Mouse (Mus musculus): ENCODE results near the gene Col18a1.

The Col18a1 gene

DNA sequence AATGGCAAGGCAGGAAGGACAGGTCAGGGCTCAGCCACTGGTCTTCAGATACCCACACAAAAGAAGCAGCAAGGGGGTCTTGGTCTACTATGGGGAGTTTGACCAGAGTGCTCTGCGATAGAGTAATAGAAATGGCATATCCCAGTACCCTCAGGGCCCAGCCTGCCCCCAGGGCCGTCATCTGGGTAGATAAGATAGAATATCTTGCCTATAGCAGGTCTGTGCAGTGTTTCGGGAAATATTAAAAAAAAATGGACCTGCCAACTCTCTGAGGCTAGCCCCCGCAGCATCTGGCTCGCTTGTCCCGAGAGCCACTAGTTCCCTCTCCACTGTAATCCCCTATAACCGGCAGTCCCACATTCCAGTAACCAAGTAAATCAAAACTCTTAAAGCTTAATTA, 97.9 kb downstream of the Col18a1 start:
- no peak for TF ChIP-seq CTCF (conservative IDR thresholded peaks at IDR 0.05; ENCODE audit: low read length)
- TF ChIP-seq POU5F1 (IDR thresholded peaks at IDR 0.05; ENCODE audit: borderline replicate concordance, low read length): no peak
- no peak for TF ChIP-seq NANOG (IDR thresholded peaks at IDR 0.05; ENCODE audit: borderline replicate concordance, low read length)
- no peaks in the 10 kb centered on the region for H3K9me3 ChIP-seq (ENCODE audit: low read length)
- no peak overlapping the region for H3K4me3 ChIP-seq (replicated peaks; ENCODE audit: low read length)
- H3K27me3 ChIP-seq (ENCODE audit: insufficient read depth, low read length): no peaks in the 10 kb centered on the region
- peaks cover 99% of the 10 kb centered on the region for H3K36me3 ChIP-seq (ENCODE audit: insufficient read depth, low read length)
- peaks cover 39% of the 10 kb centered on the region for H3K4me1 ChIP-seq (replicated peaks; ENCODE audit: low read depth, low read length)

GRCm38 (mm10) chr10:77064659-77065058, 101.7 kb downstream of the Col18a1 start:
- peaks cover 71% of the 10 kb centered on the region for H3K4me1 ChIP-seq (replicated peaks; ENCODE audit: low read depth, low read length)
- no peaks in the 10 kb centered on the region for H3K27me3 ChIP-seq (ENCODE audit: insufficient read depth, low read length)
- TF ChIP-seq NANOG (IDR thresholded peaks at IDR 0.05; ENCODE audit: borderline replicate concordance, low read length): no peak
- no peak for TF ChIP-seq POU5F1 (IDR thresholded peaks at IDR 0.05; ENCODE audit: borderline replicate concordance, low read length)
- peak; percentile 58 for TF ChIP-seq CTCF (conservative IDR thresholded peaks at IDR 0.05; ENCODE audit: low read length)

DNA sequence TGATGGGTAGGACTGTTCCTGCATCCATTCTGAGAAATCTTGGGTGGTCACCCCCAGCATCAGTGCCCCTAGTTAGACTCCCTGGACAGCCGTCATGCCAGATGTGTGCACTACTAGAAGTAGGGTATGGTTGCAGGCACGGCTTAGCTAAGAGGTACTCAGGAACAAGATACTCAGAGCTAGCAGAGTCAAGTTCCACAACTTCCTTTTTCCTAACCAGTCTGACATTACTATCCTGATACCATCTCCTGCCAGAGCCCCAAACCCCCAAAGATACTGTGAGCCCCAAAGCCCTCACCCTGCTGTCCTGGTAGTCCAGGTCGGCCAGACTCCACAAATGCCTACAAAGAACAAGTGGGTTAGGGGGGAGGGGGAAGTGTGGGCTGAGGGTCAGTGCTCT, 102.1 kb downstream of the Col18a1 start:
- Histone ChIP-seq H3K9me3 (ENCODE audit: low read length) (no peaks in the 10 kb centered on the region), H3K4me1 (replicated peaks; ENCODE audit: low read depth, low read length) (peaks cover 69% of the 10 kb centered on the region), H3K27me3 (ENCODE audit: insufficient read depth, low read length) (no peaks in the 10 kb centered on the region), H3K4me3 (replicated peaks; ENCODE audit: low read length) (no peak overlapping the region), H3K36me3 (ENCODE audit: insufficient read depth, low read length) (peaks cover 98% of the 10 kb centered on the region)
- no peak for TF ChIP-seq CTCF (conservative IDR thresholded peaks at IDR 0.05; ENCODE audit: low read length)
- TF ChIP-seq POU5F1 (IDR thresholded peaks at IDR 0.05; ENCODE audit: borderline replicate concordance, low read length): no peak
- TF ChIP-seq NANOG (IDR thresholded peaks at IDR 0.05; ENCODE audit: borderline replicate concordance, low read length): no peak

More at GRCm38 (mm10) chr10:77064659-77065058, 101.7 kb downstream of the Col18a1 start:
- Histone ChIP-seq H3K36me3 (ENCODE audit: insufficient read depth, low read length) (peaks cover 98% of the 10 kb centered on the region), H3K9me3 (ENCODE audit: low read length) (no peaks in the 10 kb centered on the region), H3K4me3 (replicated peaks; ENCODE audit: low read length) (no peak overlapping the region)

DNA sequence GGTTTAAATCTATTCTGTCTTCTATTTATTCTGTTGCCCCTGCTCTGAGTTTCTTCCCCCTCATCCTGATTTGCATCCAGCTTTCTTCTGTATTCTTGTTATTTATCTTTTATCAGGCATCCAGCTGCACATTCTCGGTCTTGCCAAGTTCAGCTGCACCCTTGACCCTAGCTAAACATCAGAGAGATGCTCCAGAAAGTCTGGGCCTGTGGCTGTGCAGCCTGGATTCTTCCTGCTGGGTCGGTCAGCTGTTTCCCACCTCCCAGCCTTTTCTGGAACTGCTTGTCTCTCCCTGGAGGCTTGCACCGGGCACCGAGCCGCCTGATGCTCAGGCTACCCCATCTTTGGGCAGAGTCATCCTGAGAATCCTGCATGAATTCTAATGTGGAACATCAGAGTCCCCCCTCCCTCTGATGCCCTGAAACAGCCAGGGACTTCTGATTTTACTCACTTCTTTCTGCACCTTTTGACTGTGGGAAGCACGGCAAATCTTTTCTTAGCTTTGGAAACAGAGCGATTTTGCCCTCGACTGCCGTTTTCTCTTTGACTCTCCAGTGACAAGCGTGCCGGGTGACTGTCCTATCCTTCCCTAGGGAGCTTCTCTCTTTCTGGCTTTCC, 103.8 kb downstream of the Col18a1 start:
- no peaks in the 10 kb centered on the region for H3K27me3 ChIP-seq (ENCODE audit: insufficient read depth, low read length)

DNA sequence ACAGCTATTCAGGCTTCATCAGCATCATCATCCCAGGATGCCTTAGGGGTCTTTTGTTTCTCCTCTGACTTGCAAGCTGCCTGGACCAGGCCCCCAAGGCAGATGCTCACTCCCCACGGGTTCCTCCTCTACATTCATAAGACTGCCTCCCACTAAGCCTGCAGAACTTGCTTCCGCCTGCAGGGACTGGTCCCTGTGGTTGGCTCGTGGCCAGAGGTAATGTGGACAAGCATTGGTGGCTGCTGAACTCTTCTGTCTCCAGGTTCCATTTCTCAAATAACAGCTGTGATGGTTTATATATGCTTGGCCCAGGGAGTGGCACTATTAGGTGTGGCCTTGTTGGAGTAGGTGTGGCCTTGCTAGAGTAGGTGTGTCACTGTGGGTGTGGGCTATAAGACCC, 104.9 kb downstream of the Col18a1 start:
- no peak for TF ChIP-seq NANOG (IDR thresholded peaks at IDR 0.05; ENCODE audit: borderline replicate concordance, low read length)
- no peak for TF ChIP-seq CTCF (conservative IDR thresholded peaks at IDR 0.05; ENCODE audit: low read length)
- TF ChIP-seq POU5F1 (IDR thresholded peaks at IDR 0.05; ENCODE audit: borderline replicate concordance, low read length): no peak
- no peaks in the 10 kb centered on the region for H3K9me3 ChIP-seq (ENCODE audit: low read length)

More for the DNA sequence above, 103.8 kb downstream of the Col18a1 start:
- TF ChIP-seq NANOG (IDR thresholded peaks at IDR 0.05; ENCODE audit: borderline replicate concordance, low read length) (no peak), CTCF (conservative IDR thresholded peaks at IDR 0.05; ENCODE audit: low read length) (no peak), POU5F1 (IDR thresholded peaks at IDR 0.05; ENCODE audit: borderline replicate concordance, low read length) (no peak)
- peaks cover 60% of the 10 kb centered on the region for H3K4me1 ChIP-seq (replicated peaks; ENCODE audit: low read depth, low read length)
- H3K36me3 ChIP-seq (ENCODE audit: insufficient read depth, low read length): peaks cover 99% of the 10 kb centered on the region
- no peak overlapping the region for H3K4me3 ChIP-seq (replicated peaks; ENCODE audit: low read length)
- no peaks in the 10 kb centered on the region for H3K9me3 ChIP-seq (ENCODE audit: low read length)

GRCm38 (mm10) chr10:77056768-77057167, 109.6 kb downstream of the Col18a1 start:
- Histone ChIP-seq H3K4me1 (replicated peaks; ENCODE audit: low read depth, low read length) (peaks cover 34% of the 10 kb centered on the region), H3K4me3 (replicated peaks; ENCODE audit: low read length) (no peak overlapping the region), H3K9me3 (ENCODE audit: low read length) (no peaks in the 10 kb centered on the region), H3K27me3 (ENCODE audit: insufficient read depth, low read length) (no peaks in the 10 kb centered on the region), H3K36me3 (ENCODE audit: insufficient read depth, low read length) (peaks cover 99% of the 10 kb centered on the region)
- TF ChIP-seq CTCF (conservative IDR thresholded peaks at IDR 0.05; ENCODE audit: low read length) (no peak), POU5F1 (IDR thresholded peaks at IDR 0.05; ENCODE audit: borderline replicate concordance, low read length) (no peak), NANOG (IDR thresholded peaks at IDR 0.05; ENCODE audit: borderline replicate concordance, low read length) (0 out of 2 replicates have a peak, but pooled peaks have one; percentile 4)

More for the DNA sequence above, 104.9 kb downstream of the Col18a1 start:
- Histone ChIP-seq H3K36me3 (ENCODE audit: insufficient read depth, low read length) (peaks cover 99% of the 10 kb centered on the region), H3K27me3 (ENCODE audit: insufficient read depth, low read length) (no peaks in the 10 kb centered on the region), H3K4me3 (replicated peaks; ENCODE audit: low read length) (no peak overlapping the region), H3K4me1 (replicated peaks; ENCODE audit: low read depth, low read length) (peaks cover 65% of the 10 kb centered on the region)

- no peak overlapping the region for H3K4me3 ChIP-seq (replicated peaks; ENCODE audit: low read length)
- H3K27me3 ChIP-seq (ENCODE audit: insufficient read depth, low read length): no peaks in the 10 kb centered on the region
- H3K36me3 ChIP-seq (ENCODE audit: insufficient read depth, low read length): peaks cover 97% of the 10 kb centered on the region
- peaks cover 42% of the 10 kb centered on the region for H3K4me1 ChIP-seq (replicated peaks; ENCODE audit: low read depth, low read length)
- no peaks in the 10 kb centered on the region for H3K9me3 ChIP-seq (ENCODE audit: low read length)
- TF ChIP-seq CTCF (conservative IDR thresholded peaks at IDR 0.05; ENCODE audit: low read length) (no peak), POU5F1 (IDR thresholded peaks at IDR 0.05; ENCODE audit: borderline replicate concordance, low read length) (no peak), NANOG (IDR thresholded peaks at IDR 0.05; ENCODE audit: borderline replicate concordance, low read length) (no peak)
Measured at GRCm38 (mm10) chr10:77048606-77049005, 117.7 kb downstream of the Col18a1 start.

DNA sequence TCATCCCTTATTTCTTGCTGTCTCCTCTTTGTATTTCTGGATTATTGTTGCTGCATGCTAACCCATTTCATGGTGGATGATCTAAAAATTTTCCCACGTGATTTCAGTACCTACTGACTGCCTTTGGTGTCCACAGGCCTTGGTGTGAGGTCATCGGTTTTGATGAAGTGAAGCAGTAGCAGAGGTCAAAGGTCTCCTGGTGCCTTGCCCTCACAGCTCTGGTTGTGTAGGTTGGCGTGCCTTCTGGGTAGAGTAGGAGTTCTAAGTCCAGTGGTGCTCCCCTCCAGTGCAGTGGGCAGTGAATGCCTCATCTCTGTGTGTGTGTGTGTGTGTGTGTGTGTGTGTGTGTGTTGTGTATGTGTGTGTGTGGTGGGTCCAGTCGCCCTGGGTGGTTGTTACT, 118.2 kb downstream of the Col18a1 start:
- peaks cover 42% of the 10 kb centered on the region for H3K4me1 ChIP-seq (replicated peaks; ENCODE audit: low read depth, low read length)
- no peak for TF ChIP-seq NANOG (IDR thresholded peaks at IDR 0.05; ENCODE audit: borderline replicate concordance, low read length)
- TF ChIP-seq POU5F1 (IDR thresholded peaks at IDR 0.05; ENCODE audit: borderline replicate concordance, low read length): no peak
- peaks cover 97% of the 10 kb centered on the region for H3K36me3 ChIP-seq (ENCODE audit: insufficient read depth, low read length)
- no peaks in the 10 kb centered on the region for H3K9me3 ChIP-seq (ENCODE audit: low read length)
- H3K27me3 ChIP-seq (ENCODE audit: insufficient read depth, low read length): no peaks in the 10 kb centered on the region
- no peak overlapping the region for H3K4me3 ChIP-seq (replicated peaks; ENCODE audit: low read length)

Measured in E14TG2a.4 (cell line).